Mouse (Mus musculus): ENCODE data around the gene Sfrp2. TPM values are rescaled to one million over a fixed set of nuclear protein-coding genes. Genes with fewer than 3 reads are reported as not detected.

Sfrp2 gene
- 10.9 and 13.4 TPM in 2 replicates for polyA plus RNA-seq (2016; fragmentation: Nextera tagmentation; extraction: Ambion mirVana)

GRCm38 (mm10) chr3:83765871-83766725, at the start of gene Sfrp2:
Gene Sfrp2 (plus strand): TSS chr3:83766321.
- 0 out of 2 replicates have a peak, but pooled peaks cover 7% of the 10 kb centered on the region for H3K4me1 ChIP-seq
- WGBS (ENCODE audit: insufficient replicate concordance): 1% methylated on average over 80 of the region's 82 CpGs
- peaks cover 79% of the 10 kb centered on the region for H3K27me3 ChIP-seq (replicated peaks)
- H3K36me3 ChIP-seq: no peaks in the 10 kb centered on the region
- H3K27ac ChIP-seq: no peak within 1 kb of the TSS
- ATAC-seq: 0 out of 2 replicates have a peak, but pooled peaks have one; percentile 47
- peak within 1 kb of the TSS; percentile 47 for H3K4me3 ChIP-seq
- peak within 1 kb of the TSS; percentile 29; the same call in 1 of the 2 replicates for H3K9ac ChIP-seq
- no peaks in the 10 kb centered on the region for H3K9me3 ChIP-seq (replicated peaks)
- H3K4me2 ChIP-seq: peak within 1 kb of the TSS; percentile 65

- Histone ChIP-seq H3K4me3 (no peak overlapping the region), H3K4me2 (no peak overlapping the region), H3K27ac (no peak overlapping the region), H3K9me3 (replicated peaks) (no peaks in the 10 kb centered on the region), H3K27me3 (replicated peaks) (no peaks in the 10 kb centered on the region), H3K9ac (no peak overlapping the region), H3K36me3 (no peaks in the 10 kb centered on the region), H3K4me1 (no peaks in the 10 kb centered on the region)
- ATAC-seq: no peak
- 50% methylated on average over 7 of the region's 7 CpGs for whole genome bisulfite sequencing (ENCODE audit: insufficient replicate concordance)
Measured at GRCm38 (mm10) chr3:83717643-83718231, 48.4 kb upstream of the Sfrp2 start.

- no peaks in the 10 kb centered on the region for H3K4me1 ChIP-seq
- no peaks in the 10 kb centered on the region for H3K27me3 ChIP-seq (replicated peaks)
- 31% methylated on average over 4 of the region's 4 CpGs for WGBS (ENCODE audit: insufficient replicate concordance)
- no peak overlapping the region for H3K4me3 ChIP-seq
- no peaks in the 10 kb centered on the region for H3K9me3 ChIP-seq (replicated peaks)
- H3K9ac ChIP-seq: no peak overlapping the region
- no peaks in the 10 kb centered on the region for H3K36me3 ChIP-seq
- no peak overlapping the region for H3K27ac ChIP-seq
- ATAC-seq: no peak
- no peak overlapping the region for H3K4me2 ChIP-seq
Measured at GRCm38 (mm10) chr3:83718662-83719061, 47.5 kb upstream of the Sfrp2 start.

- H3K9me3 ChIP-seq (replicated peaks): no peaks in the 10 kb centered on the region
- no peak for ATAC-seq
- H3K4me1 ChIP-seq: no peaks in the 10 kb centered on the region
- 63% methylated on average over 3 of the region's 3 CpGs for WGBS (ENCODE audit: insufficient replicate concordance)
- no peak overlapping the region for H3K4me3 ChIP-seq
- H3K27ac ChIP-seq: no peak overlapping the region
- no peaks in the 10 kb centered on the region for H3K36me3 ChIP-seq
- no peaks in the 10 kb centered on the region for H3K27me3 ChIP-seq (replicated peaks)
- no peak overlapping the region for H3K4me2 ChIP-seq
- no peak overlapping the region for H3K9ac ChIP-seq
Measured at GRCm38 (mm10) chr3:83728223-83728622, 37.9 kb upstream of the Sfrp2 start.

- H3K9ac ChIP-seq: no peak overlapping the region
- no peak overlapping the region for H3K4me2 ChIP-seq
- WGBS (ENCODE audit: insufficient replicate concordance): 69% methylated on average over 9 of the region's 9 CpGs
Measured at GRCm38 (mm10) chr3:83728675-83729390, 37.3 kb upstream of the Sfrp2 start.

DNA sequence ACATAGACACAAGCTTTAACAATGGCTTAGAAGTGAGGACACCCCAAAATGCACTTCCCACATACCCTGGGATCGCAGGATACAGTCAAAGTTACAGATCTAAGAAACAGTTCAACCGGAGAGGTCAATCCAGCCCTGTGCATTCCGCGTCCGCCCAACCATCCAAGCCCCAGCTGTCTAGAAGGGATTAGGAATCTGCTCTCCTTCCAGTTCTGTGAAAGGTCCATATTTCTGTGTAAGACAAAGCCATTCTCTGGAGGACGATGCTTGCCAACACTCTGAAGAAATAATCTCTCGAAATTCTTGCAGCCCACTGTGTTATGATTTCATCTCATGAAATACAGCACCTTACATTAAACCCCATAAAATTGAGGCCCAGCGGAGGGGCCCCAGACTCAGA, 32.1 kb upstream of the Sfrp2 start:
- H3K4me3 ChIP-seq: no peak overlapping the region
- no peaks in the 10 kb centered on the region for H3K36me3 ChIP-seq
- 75% methylated on average over 8 of the region's 8 CpGs for WGBS (ENCODE audit: insufficient replicate concordance)
- H3K27ac ChIP-seq: no peak overlapping the region
- no peak for ATAC-seq
- no peak overlapping the region for H3K4me2 ChIP-seq
- H3K9ac ChIP-seq: no peak overlapping the region
- no peaks in the 10 kb centered on the region for H3K9me3 ChIP-seq (replicated peaks)
- no peaks in the 10 kb centered on the region for H3K4me1 ChIP-seq
- no peaks in the 10 kb centered on the region for H3K27me3 ChIP-seq (replicated peaks)

More at GRCm38 (mm10) chr3:83728675-83729390, 37.3 kb upstream of the Sfrp2 start:
- no peak for ATAC-seq
- Histone ChIP-seq H3K36me3 (no peaks in the 10 kb centered on the region), H3K9me3 (replicated peaks) (no peaks in the 10 kb centered on the region), H3K4me3 (no peak overlapping the region), H3K4me1 (no peaks in the 10 kb centered on the region), H3K27ac (no peak overlapping the region), H3K27me3 (replicated peaks) (no peaks in the 10 kb centered on the region)

DNA sequence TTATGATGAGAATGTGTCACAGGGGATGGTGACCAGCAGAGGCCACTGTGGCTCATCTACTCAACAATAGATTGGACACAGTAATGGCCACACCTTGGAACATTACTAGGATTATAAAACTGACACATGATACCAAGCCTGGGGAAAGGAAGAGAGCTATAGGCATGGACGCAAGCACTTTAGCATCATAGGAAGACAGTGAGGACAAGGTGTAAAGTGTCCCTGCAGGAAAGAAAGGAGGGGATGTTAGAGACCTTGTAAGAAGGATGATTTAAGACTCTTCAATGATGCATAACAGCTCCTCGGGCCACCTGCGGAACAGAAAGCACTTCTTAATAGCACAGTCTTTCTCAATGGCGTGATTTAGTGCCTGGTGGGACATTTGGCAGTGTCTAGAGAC, 29.1 kb upstream of the Sfrp2 start:
- H3K9me3 ChIP-seq (replicated peaks): no peaks in the 10 kb centered on the region
- H3K27ac ChIP-seq: no peak overlapping the region
- no peaks in the 10 kb centered on the region for H3K4me1 ChIP-seq
- WGBS (ENCODE audit: insufficient replicate concordance): 76% methylated on average over 4 of the region's 4 CpGs
- no peaks in the 10 kb centered on the region for H3K27me3 ChIP-seq (replicated peaks)
- H3K4me3 ChIP-seq: no peak overlapping the region
- no peak overlapping the region for H3K4me2 ChIP-seq
- H3K9ac ChIP-seq: no peak overlapping the region
- ATAC-seq: no peak
- H3K36me3 ChIP-seq: no peaks in the 10 kb centered on the region

- Histone ChIP-seq H3K4me3 (no peak overlapping the region), H3K4me1 (no peaks in the 10 kb centered on the region), H3K9me3 (replicated peaks) (no peaks in the 10 kb centered on the region), H3K36me3 (no peaks in the 10 kb centered on the region), H3K27ac (no peak overlapping the region), H3K4me2 (no peak overlapping the region), H3K9ac (no peak overlapping the region), H3K27me3 (replicated peaks) (no peaks in the 10 kb centered on the region)
- WGBS (ENCODE audit: insufficient replicate concordance): 52% methylated on average over 2 of the region's 2 CpGs
- no peak for ATAC-seq
Measured at GRCm38 (mm10) chr3:83740246-83740645, 25.9 kb upstream of the Sfrp2 start.

DNA sequence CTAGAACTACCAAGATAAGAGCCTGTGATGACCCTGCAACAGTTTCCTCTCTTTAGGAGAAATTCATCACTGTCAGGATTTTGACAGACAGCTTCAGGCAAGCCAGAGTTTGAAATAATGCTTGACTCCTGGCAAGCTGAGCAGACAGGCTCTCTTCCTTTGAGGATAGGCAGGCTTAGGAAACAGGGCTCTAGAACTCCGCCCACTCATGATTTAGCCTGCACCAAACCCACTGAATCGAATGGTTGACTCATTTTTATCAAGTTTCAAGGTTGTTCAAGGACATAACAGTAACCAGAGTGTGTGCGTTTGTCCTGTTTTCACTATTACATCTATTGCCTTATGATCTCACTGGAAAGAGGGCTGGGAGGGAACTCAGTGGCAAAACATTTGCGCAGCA, 18.8 kb upstream of the Sfrp2 start:
- H3K9me3 ChIP-seq (replicated peaks): no peaks in the 10 kb centered on the region
- no peak overlapping the region for H3K9ac ChIP-seq
- H3K4me1 ChIP-seq: no peaks in the 10 kb centered on the region
- 69% methylated on average over 4 of the region's 4 CpGs for WGBS (ENCODE audit: insufficient replicate concordance)
- no peak overlapping the region for H3K27ac ChIP-seq
- H3K4me2 ChIP-seq: no peak overlapping the region
- no peaks in the 10 kb centered on the region for H3K27me3 ChIP-seq (replicated peaks)
- ATAC-seq: no peak
- H3K4me3 ChIP-seq: no peak overlapping the region
- H3K36me3 ChIP-seq: no peaks in the 10 kb centered on the region

GRCm38 (mm10) chr3:83747895-83748294, 18.2 kb upstream of the Sfrp2 start:
- Histone ChIP-seq H3K4me3 (no peak overlapping the region), H3K4me2 (no peak overlapping the region), H3K36me3 (no peaks in the 10 kb centered on the region), H3K9ac (no peak overlapping the region), H3K4me1 (no peaks in the 10 kb centered on the region), H3K27me3 (replicated peaks) (no peaks in the 10 kb centered on the region), H3K9me3 (replicated peaks) (no peaks in the 10 kb centered on the region), H3K27ac (no peak overlapping the region)
- 68% methylated on average over 5 of the region's 5 CpGs for WGBS (ENCODE audit: insufficient replicate concordance)
- ATAC-seq: no peak

GRCm38 (mm10) chr3:83751625-83752024, 14.5 kb upstream of the Sfrp2 start:
- Histone ChIP-seq H3K4me2 (no peak overlapping the region), H3K36me3 (no peaks in the 10 kb centered on the region), H3K4me3 (no peak overlapping the region), H3K4me1 (no peaks in the 10 kb centered on the region), H3K9me3 (replicated peaks) (no peaks in the 10 kb centered on the region), H3K27me3 (replicated peaks) (no peaks in the 10 kb centered on the region), H3K9ac (no peak overlapping the region), H3K27ac (no peak overlapping the region)
- WGBS (ENCODE audit: insufficient replicate concordance): 21% methylated on average over 2 of the region's 2 CpGs
- ATAC-seq: no peak

GRCm38 (mm10) chr3:83752196-83752595, 13.9 kb upstream of the Sfrp2 start:
- ATAC-seq: no peak
- H3K9me3 ChIP-seq (replicated peaks): no peaks in the 10 kb centered on the region
- no peak overlapping the region for H3K4me2 ChIP-seq
- 80% methylated on average over 5 of the region's 5 CpGs for WGBS (ENCODE audit: insufficient replicate concordance)
- no peak overlapping the region for H3K9ac ChIP-seq
- no peaks in the 10 kb centered on the region for H3K27me3 ChIP-seq (replicated peaks)
- H3K36me3 ChIP-seq: no peaks in the 10 kb centered on the region
- no peak overlapping the region for H3K27ac ChIP-seq
- H3K4me3 ChIP-seq: no peak overlapping the region
- H3K4me1 ChIP-seq: no peaks in the 10 kb centered on the region

All from liver, embryonic 12.5 days (tissue).